Mouse (Mus musculus): ENCODE data around the gene Prkd3.

- TF ChIP-seq CTCF (IDR thresholded peaks at IDR 0.05; ENCODE audit: insufficient read depth, low read length) (no peak), POLR2A (IDR thresholded peaks at IDR 0.05; ENCODE audit: borderline replicate concordance, extremely low read depth, low read depth, low read length) (no peak)
These were observed 31.0 kb upstream of the Prkd3 start, which contains the start of gene Qpct for GRCm38 (mm10) chr17:79051606-79052005.
